Mouse (Mus musculus) hindbrain, embryonic 13.5 days (tissue): ENCODE results near the gene Zbtb11. TPM values are rescaled to one million over a fixed set of nuclear protein-coding genes. Genes with fewer than 3 reads are reported as not detected.
"Not testable (repeated sequence)": the region's sequence is repeated elsewhere in the genome, so short reads cannot be mapped to it uniquely, and the experiment has no call there.

Experiments used
- ATAC-seq: fragments of 200-750 bp; cut with Nextera tagmentation; 2 replicates; pipeline ENCODE4 v1.8.0; 2017; ENCODE audit warnings: moderate TSS enrichment; ENCODE audit not compliant: low FRiP score
- H3K27ac ChIP-seq: fragments of 300-500 bp; sonication (generic); 2 replicates; pipeline ENCODE4 v1.5.1; 2015; ENCODE audit warnings: inconsistent platforms, mild to moderate bottlenecking, moderate library complexity
- H3K27me3 ChIP-seq: fragments of 300-500 bp; sonication (generic); 2 replicates; pipeline ENCODE4 v1.6.1; 2015; ENCODE audit warnings: mild to moderate bottlenecking, inconsistent platforms
- H3K36me3 ChIP-seq: fragments of 300-500 bp; sonication (generic); 2 replicates; pipeline ENCODE4 v1.6.1; 2015; ENCODE audit warnings: mild to moderate bottlenecking, inconsistent platforms
- H3K4me1 ChIP-seq: fragments of 300-500 bp; sonication (generic); replicated peaks from 2 replicates; pipeline ENCODE4 v1.6.1; 2015; ENCODE audit warnings: inconsistent platforms
- H3K4me2 ChIP-seq: fragments of 300-500 bp; sonication (generic); 2 replicates; pipeline ENCODE4 v1.6.1; 2015; ENCODE audit warnings: inconsistent platforms, mild to moderate bottlenecking, moderate library complexity
- H3K4me3 ChIP-seq: fragments of 300-500 bp; sonication (generic); 2 replicates; pipeline ENCODE4 v1.5.1; 2015; ENCODE audit warnings: mild to moderate bottlenecking, inconsistent platforms
- H3K9ac ChIP-seq: fragments of 300-500 bp; sonication (generic); 2 replicates; pipeline ENCODE4 v1.6.1; 2015; ENCODE audit warnings: mild to moderate bottlenecking, inconsistent platforms
- H3K9me3 ChIP-seq: fragments of 300-500 bp; sonication (generic); 2 replicates; pipeline ENCODE4 v1.6.1; 2016; ENCODE audit warnings: inconsistent platforms
- WGBS: fragments of 180-500 bp; shearing (Covaris S2); methylation state at CpG from one replicate; pipeline ENCODE4 v1.1.7; 2015; 5-methylcytosine and 5-hydroxymethylcytosine counted together
- polyA plus RNA-seq: library from polyadenylated mRNA; unstranded; fragments of >200 nt; fragmentation: Nextera tagmentation; extraction: Ambion mirVana; gene quantifications from 2 replicates; pipeline ENCODE4 v1.2.1, GENCODE M21; 2015

Gene Zbtb11
- 21.5 and 22.3 TPM in 2 replicates for polyA plus RNA-seq

DNA sequence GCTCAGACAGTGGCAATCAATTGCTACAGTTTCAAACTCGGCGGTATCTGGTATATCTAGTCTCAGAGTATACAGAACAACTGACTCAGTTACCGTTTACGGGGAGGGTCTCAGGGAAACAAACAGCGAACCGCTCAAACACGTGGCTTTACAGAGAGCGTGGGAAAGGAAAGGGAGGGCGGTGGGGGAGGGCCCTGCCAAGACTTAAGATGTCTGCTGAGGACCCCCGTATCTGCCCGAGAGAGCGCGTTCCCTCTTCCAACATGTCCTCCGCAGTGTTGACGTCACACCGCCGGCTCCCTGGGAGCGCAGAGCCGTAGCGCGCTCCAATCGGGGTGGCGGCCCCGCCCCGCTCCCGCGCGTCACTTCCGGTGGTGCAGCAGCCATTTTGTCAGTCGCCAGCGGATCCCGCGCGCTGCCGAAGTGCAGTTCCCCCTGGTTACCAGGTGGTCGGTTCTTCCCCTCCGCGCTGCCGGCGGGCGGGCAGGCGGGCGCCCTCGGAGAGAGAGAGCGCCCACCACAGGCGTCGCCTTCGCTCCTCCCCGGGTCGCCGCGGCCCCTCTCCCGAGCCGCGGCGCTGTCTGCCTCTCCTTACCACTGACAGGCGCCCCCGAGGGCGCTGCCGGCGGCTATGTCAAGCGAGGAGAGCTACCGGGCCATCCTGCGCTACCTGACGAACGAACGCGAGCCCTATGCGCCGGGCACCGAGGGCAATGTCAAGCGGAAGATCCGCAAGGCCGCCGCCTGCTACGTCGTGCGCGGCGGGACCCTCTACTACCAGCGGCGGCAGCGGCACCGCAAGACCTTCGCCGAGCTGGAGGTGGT, at the start of gene Zbtb11:
Gene Zbtb11 (plus strand): TSS at position 453 of the 825 bp plus-strand sequence.
- H3K27ac ChIP-seq, result peak within 1 kb of the TSS; percentile 95

DNA sequence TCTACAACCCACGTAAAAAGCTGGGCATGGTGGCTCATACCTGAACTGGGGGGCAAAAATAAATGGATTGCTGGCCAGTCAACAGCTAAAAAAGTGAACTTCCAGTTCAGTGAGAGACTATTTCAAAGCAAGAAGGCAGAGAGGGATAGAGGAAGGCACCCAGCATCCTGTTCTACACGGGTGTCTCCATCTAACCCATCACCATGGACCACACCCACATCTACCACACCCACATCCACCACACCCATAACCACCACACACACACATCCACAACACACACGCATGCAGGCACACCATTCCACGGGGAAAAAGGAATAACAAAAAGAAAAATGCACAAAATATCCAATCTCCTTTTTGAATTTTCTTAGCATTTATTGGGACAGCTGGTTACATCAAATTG, 49.7 kb upstream of the Zbtb11 start:
- ATAC-seq, result no peak
- no peak overlapping the region for H3K4me3 ChIP-seq
- no peak overlapping the region for H3K27ac ChIP-seq
- H3K9me3 ChIP-seq, result no peaks in the 10 kb centered on the region
- no peaks in the 10 kb centered on the region for H3K4me1 ChIP-seq
- H3K4me2 ChIP-seq, result no peak overlapping the region
- H3K9ac ChIP-seq, result no peak overlapping the region
- no peaks in the 10 kb centered on the region for H3K27me3 ChIP-seq
- H3K36me3 ChIP-seq, result peaks cover 61% of the 10 kb centered on the region
- WGBS, result 89% methylated on average over 4 of the region's 4 CpGs

More for the DNA sequence above, at the start of gene Zbtb11:
- peaks cover 30% of the 10 kb centered on the region for H3K4me1 ChIP-seq
- H3K9me3 ChIP-seq, result no peaks in the 10 kb centered on the region
- H3K36me3 ChIP-seq, result peaks cover 39% of the 10 kb centered on the region
- H3K4me2 ChIP-seq, result peak within 1 kb of the TSS; percentile 86
- peak; percentile 99 for ATAC-seq
- under 1% methylated on average over 77 of the region's 86 CpGs for whole genome bisulfite sequencing
- peak within 1 kb of the TSS; percentile 100 for H3K4me3 ChIP-seq
- H3K9ac ChIP-seq, result peak within 1 kb of the TSS; percentile 96
- H3K27me3 ChIP-seq, result no peaks in the 10 kb centered on the region

DNA sequence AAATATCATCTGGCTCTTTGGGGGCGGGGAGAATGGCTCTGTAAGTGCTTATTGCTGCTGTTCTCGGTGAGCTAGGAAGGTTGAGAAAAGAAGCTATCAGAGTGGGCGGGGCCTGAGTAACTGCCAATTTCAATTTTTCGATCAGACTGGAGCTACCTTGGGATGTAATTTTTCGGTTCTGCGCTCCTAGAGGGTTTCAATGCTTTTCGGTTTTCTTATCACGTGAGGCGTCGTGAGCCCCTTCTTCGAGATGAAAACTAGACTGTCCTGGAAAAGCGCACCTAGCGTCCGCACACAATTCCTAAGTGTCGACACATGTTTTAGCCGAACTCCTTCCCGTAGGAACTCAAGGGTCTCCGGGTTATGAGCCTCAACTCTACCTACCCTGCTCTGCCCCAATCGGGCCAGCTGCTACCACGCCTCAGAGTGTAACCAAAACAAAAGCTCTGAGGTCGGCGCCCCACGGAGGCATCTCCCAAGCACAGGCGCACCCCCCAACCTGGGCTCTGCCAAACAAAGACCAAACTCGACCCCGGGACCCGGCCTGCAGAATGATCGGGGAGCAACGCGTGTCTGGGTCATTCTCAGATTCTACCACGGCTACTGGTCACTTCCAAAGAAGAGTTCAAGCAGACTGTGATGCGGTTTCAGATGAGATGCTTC, 39.9 kb upstream of the Zbtb11 start:
- 0 out of 2 replicates have a peak, but pooled peaks cover 4% of the 10 kb centered on the region for H3K36me3 ChIP-seq
- H3K27ac ChIP-seq, result peak overlapping the region; percentile 80
- WGBS, result 1% methylated on average over 32 of the region's 32 CpGs
- H3K4me1 ChIP-seq, result 0 out of 2 replicates have a peak, but pooled peaks cover 9% of the 10 kb centered on the region
- H3K4me3 ChIP-seq, result peak overlapping the region; percentile 70
- H3K9ac ChIP-seq, result peak overlapping the region; percentile 77
- no peaks in the 10 kb centered on the region for H3K27me3 ChIP-seq
- peak overlapping the region; percentile 70 for H3K4me2 ChIP-seq
- H3K9me3 ChIP-seq, result no peaks in the 10 kb centered on the region
- ATAC-seq, result peak; percentile 68

DNA sequence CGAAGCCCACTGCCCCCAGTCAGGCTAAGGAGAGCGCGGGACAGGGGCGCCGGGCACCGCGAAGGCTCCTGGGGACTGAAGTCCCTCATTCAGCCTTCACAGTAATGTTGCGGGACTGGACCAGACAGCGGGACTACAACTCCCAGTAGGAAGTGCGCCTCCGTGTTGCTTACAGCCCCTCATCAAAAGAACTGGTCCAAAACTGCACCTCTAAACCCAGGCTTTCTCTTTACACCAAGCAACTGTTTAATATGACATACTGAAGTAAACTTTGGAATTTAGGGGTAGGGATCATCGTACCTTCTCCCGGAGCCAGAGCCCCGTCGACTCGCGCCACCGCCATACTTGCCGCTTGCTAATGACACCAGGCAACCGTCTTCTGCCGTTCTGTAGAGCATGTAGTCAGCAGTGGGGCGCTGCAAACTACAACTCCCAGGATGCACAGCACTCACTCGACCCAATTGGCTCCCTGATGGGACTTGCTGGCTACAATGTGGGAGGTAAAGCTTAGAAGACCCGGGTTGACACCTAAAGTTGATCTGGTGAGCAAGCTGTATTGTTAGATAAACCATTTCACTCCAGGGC, 39.1 kb upstream of the Zbtb11 start, which contains the start of gene Cep97:
Gene Cep97 (minus strand): TSS at position 403 of the 585 bp plus-strand sequence.
- H3K4me1 ChIP-seq, result 0 out of 2 replicates have a peak, but pooled peaks cover 9% of the 10 kb centered on the region
- ATAC-seq, result peak; percentile 100
- H3K27me3 ChIP-seq, result no peaks in the 10 kb centered on the region
- under 1% methylated on average over 24 of the region's 24 CpGs for WGBS
- no peaks in the 10 kb centered on the region for H3K36me3 ChIP-seq
- peak within 1 kb of the TSS; percentile 77 for H3K9ac ChIP-seq
- no peaks in the 10 kb centered on the region for H3K9me3 ChIP-seq
- H3K4me3 ChIP-seq, result peak within 1 kb of the TSS; percentile 70
- peak within 1 kb of the TSS; percentile 80 for H3K27ac ChIP-seq
- H3K4me2 ChIP-seq, result peak within 1 kb of the TSS; percentile 70

DNA sequence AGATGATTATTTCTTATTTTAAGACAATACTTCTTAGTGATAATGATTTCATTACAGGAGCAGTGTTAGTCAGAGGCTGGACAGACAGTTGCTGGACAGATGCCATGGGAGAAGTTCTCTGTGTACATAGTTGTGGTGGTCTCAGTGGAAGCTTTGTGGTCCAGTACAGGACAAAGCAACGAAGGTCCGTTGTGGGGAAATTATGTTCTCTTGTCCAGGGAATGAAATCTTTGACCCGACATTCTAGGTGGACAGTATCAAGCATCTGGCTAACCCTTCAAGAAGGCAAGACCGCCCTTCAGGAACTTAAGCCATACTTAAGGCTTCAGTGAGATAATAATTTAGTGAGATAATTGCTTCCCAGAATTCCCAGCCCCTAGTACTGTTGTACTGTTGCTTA, 34.9 kb upstream of the Zbtb11 start:
- 94% methylated on average over 4 of the region's 4 CpGs for WGBS
- no peaks in the 10 kb centered on the region for H3K4me1 ChIP-seq
- H3K9me3 ChIP-seq, result no peaks in the 10 kb centered on the region
- H3K9ac ChIP-seq, result no peak overlapping the region
- no peaks in the 10 kb centered on the region for H3K27me3 ChIP-seq
- H3K4me2 ChIP-seq, result no peak overlapping the region
- no peak for ATAC-seq
- no peak overlapping the region for H3K27ac ChIP-seq
- no peaks in the 10 kb centered on the region for H3K36me3 ChIP-seq
- H3K4me3 ChIP-seq, result no peak overlapping the region

DNA sequence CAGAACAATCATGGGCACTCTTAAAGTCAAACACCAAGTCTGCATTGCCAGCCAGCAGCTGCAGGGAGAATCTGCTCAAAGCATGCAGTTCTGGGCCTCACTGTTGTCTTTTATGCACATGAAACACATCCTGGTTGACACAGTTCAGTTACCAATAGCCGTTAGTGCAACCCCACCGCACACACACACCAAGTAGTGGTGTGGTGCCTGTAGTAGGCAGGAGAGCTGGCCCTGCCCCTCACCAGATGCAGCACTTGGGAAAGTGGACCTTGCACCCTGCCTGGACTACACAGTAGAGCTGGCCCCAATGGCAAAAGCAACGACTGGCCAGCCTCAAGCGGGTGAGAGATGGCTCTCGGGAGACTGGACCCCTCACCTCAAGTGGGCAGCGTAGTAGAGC, 34.0 kb upstream of the Zbtb11 start:
- H3K4me1 ChIP-seq, result no peaks in the 10 kb centered on the region
- H3K36me3 ChIP-seq, result no peaks in the 10 kb centered on the region
- WGBS, result 93% methylated on average over 6 of the region's 6 CpGs
- no peak overlapping the region for H3K4me2 ChIP-seq
- H3K27me3 ChIP-seq, result no peaks in the 10 kb centered on the region
- no peak overlapping the region for H3K4me3 ChIP-seq
- no peak overlapping the region for H3K9ac ChIP-seq
- H3K27ac ChIP-seq, result no peak overlapping the region
- H3K9me3 ChIP-seq, result no peaks in the 10 kb centered on the region
- ATAC-seq, result no peak

DNA sequence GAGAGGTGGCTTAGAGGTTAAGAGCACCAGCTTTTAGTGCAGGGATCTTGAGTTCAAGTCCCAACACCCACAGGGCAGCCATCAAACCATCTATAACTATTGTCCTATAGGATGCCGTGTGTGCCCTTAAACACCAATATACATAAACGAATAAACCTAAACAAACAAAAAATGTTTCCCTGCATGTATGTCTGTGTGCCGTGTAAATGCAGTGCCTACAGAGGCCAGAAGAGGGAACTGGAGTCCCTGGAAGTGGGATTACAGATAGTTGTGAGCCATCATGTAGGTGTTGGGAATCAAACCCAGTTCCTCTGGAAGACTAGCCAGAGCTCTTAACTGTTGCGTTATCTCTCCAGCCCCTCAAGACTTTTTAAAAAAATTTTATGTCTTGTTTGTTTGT, 32.9 kb upstream of the Zbtb11 start:
- Histone ChIP-seq H3K4me3 (no peak overlapping the region), H3K36me3 (no peaks in the 10 kb centered on the region), H3K9me3 (no peaks in the 10 kb centered on the region), H3K4me1 (no peaks in the 10 kb centered on the region), H3K27me3 (no peaks in the 10 kb centered on the region), H3K4me2 (no peak overlapping the region), H3K9ac (no peak overlapping the region), H3K27ac (no peak overlapping the region)
- no peak for ATAC-seq
- WGBS, result 97% methylated on average over 4 of the region's 4 CpGs

DNA sequence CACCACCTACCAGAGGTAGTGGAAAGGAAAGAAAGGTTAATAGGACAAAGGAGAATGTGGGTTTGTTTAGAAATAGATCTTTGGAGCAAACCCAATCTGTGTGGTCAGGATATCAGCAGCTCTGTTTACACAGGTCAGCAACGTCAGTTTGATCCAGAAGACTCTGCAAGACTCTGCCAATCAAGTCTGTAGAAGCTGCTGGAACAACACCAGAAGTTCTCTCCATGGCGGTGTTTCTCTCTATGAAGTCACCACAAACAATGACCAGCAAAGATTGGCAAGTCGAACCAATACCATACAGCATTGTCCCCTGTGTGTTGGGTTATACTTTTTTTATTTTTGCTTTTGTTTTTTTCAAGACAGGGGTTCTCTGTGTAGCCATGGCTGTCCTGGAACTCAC, 26.4 kb upstream of the Zbtb11 start:
- Histone ChIP-seq H3K4me1 (no peaks in the 10 kb centered on the region), H3K9ac (no peak overlapping the region), H3K36me3 (no peaks in the 10 kb centered on the region), H3K9me3 (no peaks in the 10 kb centered on the region), H3K4me3 (no peak overlapping the region), H3K27me3 (no peaks in the 10 kb centered on the region), H3K4me2 (no peak overlapping the region), H3K27ac (no peak overlapping the region)
- no peak for ATAC-seq
- WGBS, result 78% methylated on average over 3 of the region's 3 CpGs

DNA sequence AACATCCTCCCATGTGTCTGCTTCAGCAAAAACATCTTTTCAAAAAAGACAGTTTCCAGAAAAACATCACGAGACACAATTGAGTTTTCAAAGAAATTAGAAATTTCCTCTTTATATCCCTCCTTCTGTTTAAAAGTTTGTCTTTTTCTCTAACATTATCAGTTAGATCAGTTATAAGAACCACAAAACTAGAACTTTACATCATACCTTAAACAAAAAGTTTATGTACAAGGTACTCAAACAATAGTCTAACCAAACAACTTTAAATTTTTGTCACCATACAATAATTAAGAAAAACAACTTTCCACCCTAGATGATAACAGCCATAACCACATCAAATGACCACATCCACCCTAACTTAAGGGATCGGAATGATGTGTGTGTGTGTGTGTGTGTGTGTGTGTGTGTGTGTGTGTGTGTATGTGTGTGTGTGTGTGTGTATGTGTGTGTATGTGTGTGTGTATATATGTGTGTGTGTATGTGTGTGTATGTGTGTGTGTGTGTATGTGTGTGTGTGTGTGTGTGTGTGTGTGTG, 25.7 kb upstream of the Zbtb11 start:
- H3K36me3 ChIP-seq, H3K27me3 ChIP-seq, H3K4me1 ChIP-seq, H3K4me2 ChIP-seq, H3K27ac ChIP-seq, H3K9ac ChIP-seq, H3K9me3 ChIP-seq, H3K4me3 ChIP-seq, ATAC-seq: not testable (repeated sequence)
- 95% methylated on average over 2 of the region's 2 CpGs for WGBS

DNA sequence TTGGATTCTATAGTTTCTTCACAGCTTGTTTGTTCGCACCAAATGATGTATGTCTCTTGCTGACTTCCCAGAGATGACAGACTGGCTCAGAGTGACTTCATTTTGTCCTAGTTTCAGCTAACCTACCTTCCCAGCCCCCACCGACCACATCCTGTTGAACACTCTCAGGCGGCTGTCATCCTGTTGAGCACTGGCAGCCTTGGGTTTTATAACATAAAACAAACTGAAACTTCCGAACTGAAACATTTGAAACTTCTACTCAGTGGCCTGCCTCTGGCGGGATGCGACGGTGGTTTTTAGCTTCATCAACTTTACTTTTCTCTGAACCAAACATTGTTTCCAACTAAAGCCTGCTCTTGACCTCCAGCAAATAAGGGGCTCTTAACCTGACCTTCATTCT, 24.7 kb upstream of the Zbtb11 start:
- H3K36me3 ChIP-seq, result no peaks in the 10 kb centered on the region
- no peaks in the 10 kb centered on the region for H3K4me1 ChIP-seq
- no peak overlapping the region for H3K27ac ChIP-seq
- no peaks in the 10 kb centered on the region for H3K27me3 ChIP-seq
- no peaks in the 10 kb centered on the region for H3K9me3 ChIP-seq
- H3K4me3 ChIP-seq, result no peak overlapping the region
- WGBS, result 81% methylated on average over 7 of the region's 7 CpGs
- no peak for ATAC-seq
- H3K9ac ChIP-seq, result no peak overlapping the region
- H3K4me2 ChIP-seq, result no peak overlapping the region

DNA sequence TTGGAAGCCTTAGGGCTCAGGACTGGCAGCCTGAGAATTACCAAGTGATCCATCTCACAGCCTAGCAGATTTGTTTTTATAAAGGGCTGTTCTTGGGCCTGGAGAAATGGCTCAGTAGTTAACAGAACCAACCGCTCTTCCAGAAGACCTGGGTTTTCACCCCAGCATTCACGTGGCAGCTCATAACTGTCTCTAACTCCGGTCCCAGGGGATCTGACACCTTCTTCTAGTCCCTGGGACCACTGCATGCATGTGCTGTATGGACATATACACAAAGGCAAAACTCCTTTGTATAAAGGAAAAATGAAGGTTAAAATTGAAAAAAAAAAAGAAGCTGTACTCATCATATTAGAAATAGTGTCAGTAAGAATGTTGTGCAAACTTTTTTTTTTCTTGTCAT, 23.2 kb upstream of the Zbtb11 start:
- H3K4me2 ChIP-seq, result no peak overlapping the region
- ATAC-seq, result no peak
- no peaks in the 10 kb centered on the region for H3K27me3 ChIP-seq
- H3K9ac ChIP-seq, result no peak overlapping the region
- WGBS, result 67% methylated on average over 3 of the region's 3 CpGs
- H3K4me3 ChIP-seq, result no peak overlapping the region
- H3K9me3 ChIP-seq, result no peaks in the 10 kb centered on the region
- H3K4me1 ChIP-seq, result no peaks in the 10 kb centered on the region
- no peaks in the 10 kb centered on the region for H3K36me3 ChIP-seq
- H3K27ac ChIP-seq, result no peak overlapping the region
